Mouse (Mus musculus): ENCODE measurements around the gene Olfr462.

- no peak for TF ChIP-seq CTCF (IDR thresholded peaks at IDR 0.05; ENCODE audit: borderline replicate concordance, insufficient read depth, low read length)
- TF ChIP-seq POLR2A (IDR thresholded peaks at IDR 0.05; ENCODE audit: low read depth, low read length): no peak
Observed at GRCm38 (mm10) chr11:87871766-87872165, 20.3 kb downstream of the Olfr462 start.

Measured in embryonic fibroblast, embryonic 13.5 days (primary cell).